Mouse (Mus musculus) left cerebral cortex, adult 8-10 months (tissue): ENCODE results near the gene Gnat1. TPM values are rescaled to one million over a fixed set of nuclear protein-coding genes. Genes with fewer than 3 reads are reported as not detected.
"Not testable (repeated sequence)": the region's sequence is repeated elsewhere in the genome, so short reads cannot be mapped to it uniquely, and the experiment has no call there.

Experiments
- DNase-seq, 2 experiments: peaks; one replicate each; pipeline ENCODE4 v3.0.0; 2022; ENCODE audit warnings: low spot score in 2 of 2
- total RNA-seq, 4 experiments: library from RNA; stranded (reverse); gene quantifications; 2 replicates each; pipeline ENCODE4 v1.2.4; 2022

Gene Gnat1
- total RNA-seq, 4 experiments from 2014 or later: 0.32 to 1.0 (median 0.62) TPM

GRCm38 (mm10) chr9:107701594-107701993 lies 22.1 kb upstream of the Gnat1 start:
- peak; percentile 58 to 82 for DNase-seq

GRCm38 (mm10) chr9:107700114-107700571 lies 20.6 kb upstream of the Gnat1 start:
- peak; percentile 28 to 79 for DNase-seq

GRCm38 (mm10) chr9:107699376-107699980 lies 20.0 kb upstream of the Gnat1 start:
- DNase-seq: no peak

GRCm38 (mm10) chr9:107698611-107699190 lies 19.2 kb upstream of the Gnat1 start:
- no peak for DNase-seq

GRCm38 (mm10) chr9:107697811-107698521 lies 18.5 kb upstream of the Gnat1 start:
- DNase-seq: no peak

GRCm38 (mm10) chr9:107696845-107697610 lies 17.5 kb upstream of the Gnat1 start:
- DNase-seq: no peak

GRCm38 (mm10) chr9:107696106-107696479 lies 16.6 kb upstream of the Gnat1 start:
- DNase-seq: no peak

- no peak for DNase-seq
Measured at GRCm38 (mm10) chr9:107695441-107696105, 16.1 kb upstream of the Gnat1 start.

- no peak for DNase-seq
Measured at GRCm38 (mm10) chr9:107694627-107695026, 15.1 kb upstream of the Gnat1 start.

GRCm38 (mm10) chr9:107693433-107693987 lies 14.0 kb upstream of the Gnat1 start:
- DNase-seq: no peak

GRCm38 (mm10) chr9:107692785-107693184 lies 13.3 kb upstream of the Gnat1 start:
- DNase-seq: no peak

GRCm38 (mm10) chr9:107690391-107690790 lies 10.9 kb upstream of the Gnat1 start:
- DNase-seq: no peak

GRCm38 (mm10) chr9:107688939-107689338 lies 9.4 kb upstream of the Gnat1 start:
- no peak for DNase-seq

- no peak for DNase-seq
Measured at GRCm38 (mm10) chr9:107688415-107688814, 8.9 kb upstream of the Gnat1 start.

GRCm38 (mm10) chr9:107685231-107685981 lies 5.9 kb upstream of the Gnat1 start:
- DNase-seq: no peak

GRCm38 (mm10) chr9:107682405-107682804 lies 2.9 kb upstream of the Gnat1 start:
- no peak for DNase-seq

- DNase-seq: no peak
Measured at GRCm38 (mm10) chr9:107678861-107679260, 651 bp downstream of the Gnat1 start.

GRCm38 (mm10) chr9:107677819-107678526 lies 1.5 kb downstream of the Gnat1 start:
- not testable (repeated sequence) for DNase-seq

GRCm38 (mm10) chr9:107677091-107677784 lies 2.3 kb downstream of the Gnat1 start:
- no peak for DNase-seq
